Mouse (Mus musculus): Measurements from ENCODE around the gene Gm10999.
"Not testable (repeated sequence)": the region's sequence is repeated elsewhere in the genome, so short reads cannot be mapped to it uniquely, and the experiment has no call there.

Gene Gm10999

GRCm38 (mm10) chr8:129131561-129131960 is at the start of gene Gm10999:
Gene Gm10999, minus strand, starts transcription at chr8:129131661.
- DNase-seq (ENCODE audit: low spot score): no peak

GRCm38 (mm10) chr8:129133475-129133874 is 2.0 kb upstream of the Gm10999 start:
- DNase-seq (ENCODE audit: low spot score): no peak

- DNase-seq (ENCODE audit: low spot score): not testable (repeated sequence)
These were observed 15.7 kb downstream of the Gm10999 start for GRCm38 (mm10) chr8:129115761-129116160.
